Mouse (Mus musculus): ENCODE measurements around the gene Frk. TPM values are rescaled to one million over a fixed set of nuclear protein-coding genes. Genes with fewer than 3 reads are reported as not detected.
"Not testable (repeated sequence)": the region's sequence is repeated elsewhere in the genome, so short reads cannot be mapped to it uniquely, and the experiment has no call there.

Frk gene
- 11.1 and 11.2 TPM in 2 replicates for polyA plus RNA-seq (2014; fragmentation: Nextera tagmentation; extraction: Ambion mirVana)

GRCm38 (mm10) chr10:34483297-34484013 is at the start of gene Frk:
TSS of gene Frk (plus strand) at chr10:34483399.
- Histone ChIP-seq H3K36me3 (replicated peaks; ENCODE audit: control insufficient read depth, insufficient read depth, low read depth, low read length) (no peaks in the 10 kb centered on the region), H3K4me2 (ENCODE audit: low read depth, low read length) (peak within 1 kb of the TSS; percentile 53), H3K4me3 (ENCODE audit: low read depth, low read length) (peak within 1 kb of the TSS; percentile 37), H3K27me3 (ENCODE audit: control insufficient read depth, insufficient read depth, low read length) (no peaks in the 10 kb centered on the region), H3K27ac (replicated peaks; ENCODE audit: low read depth, low read length) (peak within 1 kb of the TSS; percentile 47; the same call in 1 of the 2 replicates), H3K4me1 (ENCODE audit: control insufficient read depth, insufficient read depth, low read length) (peaks cover 2% of the 10 kb centered on the region; the same call in 1 of the 2 replicates), H3K9ac (replicated peaks; ENCODE audit: low read length) (peak within 1 kb of the TSS; percentile 62), H3K9me3 (replicated peaks; ENCODE audit: control insufficient read depth, low read length) (no peaks in the 10 kb centered on the region)
- peak; percentile 44 for DNase-seq (ENCODE audit: low spot score)
- 24% methylated on average over 11 of the region's 11 CpGs for WGBS
- ATAC-seq (replicated peaks; ENCODE audit: insufficient number of reproducible peaks, low FRiP score, low TSS enrichment, low read depth), result peak; percentile 79

DNA sequence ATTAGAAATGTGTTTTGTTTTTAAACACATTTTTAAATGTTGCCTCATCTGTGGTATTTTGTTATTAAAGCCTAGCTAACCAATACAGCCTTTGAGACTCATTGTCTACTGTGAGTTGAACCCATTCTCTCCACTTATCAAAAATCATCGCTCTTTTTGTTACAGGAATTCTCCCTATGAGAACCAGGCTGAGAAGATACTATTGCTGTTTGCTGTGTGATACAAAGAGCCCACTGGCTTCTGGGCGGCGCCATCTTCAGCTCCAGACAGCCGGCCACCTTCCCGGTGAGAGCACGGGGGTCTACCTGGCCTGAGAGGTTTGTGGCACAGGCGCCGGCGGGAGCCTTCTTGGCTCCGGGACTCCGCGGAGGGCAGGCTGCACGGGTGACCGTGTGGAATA is 49.0 kb upstream of the Frk start:
- not testable (repeated sequence) for H3K27me3 ChIP-seq (ENCODE audit: control insufficient read depth, insufficient read depth, low read length); H3K9ac ChIP-seq (replicated peaks; ENCODE audit: low read length); H3K4me3 ChIP-seq (ENCODE audit: low read depth, low read length); ATAC-seq (replicated peaks; ENCODE audit: insufficient number of reproducible peaks, low FRiP score, low TSS enrichment, low read depth); H3K27ac ChIP-seq (replicated peaks; ENCODE audit: low read depth, low read length); H3K9me3 ChIP-seq (replicated peaks; ENCODE audit: control insufficient read depth, low read length); H3K4me2 ChIP-seq (ENCODE audit: low read depth, low read length); DNase-seq (ENCODE audit: low spot score); H3K36me3 ChIP-seq (replicated peaks; ENCODE audit: control insufficient read depth, insufficient read depth, low read depth, low read length); H3K4me1 ChIP-seq (ENCODE audit: control insufficient read depth, insufficient read depth, low read length)
- WGBS, result 98% methylated on average over 5 of the region's 14 CpGs

DNA sequence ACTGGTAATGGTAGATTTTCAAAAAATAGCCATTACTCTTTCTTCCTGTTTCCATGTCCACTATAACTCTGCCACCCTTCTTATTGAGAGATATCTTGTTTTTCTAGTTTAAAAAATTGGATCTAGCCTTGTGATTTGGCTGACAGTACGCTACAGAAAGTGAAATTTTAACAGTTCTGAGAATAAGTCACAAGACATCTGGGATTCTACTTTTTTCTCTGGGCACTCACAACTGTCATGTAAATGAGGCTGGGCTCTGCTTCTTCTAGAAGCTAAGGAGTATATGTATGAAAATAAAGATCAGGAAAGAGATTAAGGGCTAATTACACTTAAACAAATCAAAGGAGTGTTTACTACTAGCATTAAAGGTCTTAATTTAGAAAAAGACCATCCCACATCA is 33.7 kb upstream of the Frk start:
- ATAC-seq (replicated peaks; ENCODE audit: insufficient number of reproducible peaks, low FRiP score, low TSS enrichment, low read depth) (no peak), DNase-seq (ENCODE audit: low spot score) (no peak)
- H3K36me3 ChIP-seq (replicated peaks; ENCODE audit: control insufficient read depth, insufficient read depth, low read depth, low read length), result no peaks in the 10 kb centered on the region
- no peak overlapping the region for H3K4me3 ChIP-seq (ENCODE audit: low read depth, low read length)
- no peak overlapping the region for H3K9ac ChIP-seq (replicated peaks; ENCODE audit: low read length)
- no peak overlapping the region for H3K4me2 ChIP-seq (ENCODE audit: low read depth, low read length)
- H3K9me3 ChIP-seq (replicated peaks; ENCODE audit: control insufficient read depth, low read length), result no peaks in the 10 kb centered on the region
- H3K27ac ChIP-seq (replicated peaks; ENCODE audit: low read depth, low read length), result no peak overlapping the region
- WGBS, result 80% methylated on average over 1 of the region's 1 CpGs
- no peaks in the 10 kb centered on the region for H3K4me1 ChIP-seq (ENCODE audit: control insufficient read depth, insufficient read depth, low read length)
- no peaks in the 10 kb centered on the region for H3K27me3 ChIP-seq (ENCODE audit: control insufficient read depth, insufficient read depth, low read length)

DNA sequence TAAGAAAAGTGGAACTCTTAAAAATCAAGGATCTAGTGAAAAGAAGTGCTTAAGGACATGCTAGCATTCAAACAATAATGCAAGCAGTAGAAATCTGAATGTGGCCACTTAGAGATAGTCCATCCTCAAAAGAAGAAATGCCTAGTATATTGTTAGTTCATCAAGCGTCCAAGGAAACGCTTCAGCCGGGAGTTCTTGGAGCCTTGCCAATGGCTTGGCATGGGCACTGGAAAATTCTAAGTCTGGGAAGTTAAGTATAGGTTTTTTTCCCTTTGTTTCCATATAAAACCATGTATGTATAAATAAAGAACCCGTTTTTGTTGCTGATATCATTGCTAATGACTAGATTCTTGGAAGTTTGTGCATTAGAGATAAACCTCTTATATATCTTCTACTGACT is 21.7 kb upstream of the Frk start:
- 87% methylated on average over 4 of the region's 4 CpGs for WGBS
- no peaks in the 10 kb centered on the region for H3K9me3 ChIP-seq (replicated peaks; ENCODE audit: control insufficient read depth, low read length)
- H3K36me3 ChIP-seq (replicated peaks; ENCODE audit: control insufficient read depth, insufficient read depth, low read depth, low read length), result no peaks in the 10 kb centered on the region
- no peak overlapping the region for H3K4me3 ChIP-seq (ENCODE audit: low read depth, low read length)
- DNase-seq (ENCODE audit: low spot score) (no peak), ATAC-seq (replicated peaks; ENCODE audit: insufficient number of reproducible peaks, low FRiP score, low TSS enrichment, low read depth) (no peak)
- no peaks in the 10 kb centered on the region for H3K4me1 ChIP-seq (ENCODE audit: control insufficient read depth, insufficient read depth, low read length)
- H3K27ac ChIP-seq (replicated peaks; ENCODE audit: low read depth, low read length), result no peak overlapping the region
- H3K9ac ChIP-seq (replicated peaks; ENCODE audit: low read length), result no peak overlapping the region
- no peak overlapping the region for H3K4me2 ChIP-seq (ENCODE audit: low read depth, low read length)
- H3K27me3 ChIP-seq (ENCODE audit: control insufficient read depth, insufficient read depth, low read length), result no peaks in the 10 kb centered on the region

GRCm38 (mm10) chr10:34464321-34464720 is 18.9 kb upstream of the Frk start:
- no peaks in the 10 kb centered on the region for H3K36me3 ChIP-seq (replicated peaks; ENCODE audit: control insufficient read depth, insufficient read depth, low read depth, low read length)
- 90% methylated on average over 4 of the region's 4 CpGs for WGBS

GRCm38 (mm10) chr10:34469037-34469436 is 14.2 kb upstream of the Frk start:
- Histone ChIP-seq H3K9ac (replicated peaks; ENCODE audit: low read length) (no peak overlapping the region), H3K4me3 (ENCODE audit: low read depth, low read length) (no peak overlapping the region), H3K4me2 (ENCODE audit: low read depth, low read length) (no peak overlapping the region)

More at GRCm38 (mm10) chr10:34464321-34464720, 18.9 kb upstream of the Frk start:
- no peak for ATAC-seq (replicated peaks; ENCODE audit: insufficient number of reproducible peaks, low FRiP score, low TSS enrichment, low read depth)
- no peaks in the 10 kb centered on the region for H3K9me3 ChIP-seq (replicated peaks; ENCODE audit: control insufficient read depth, low read length)
- no peaks in the 10 kb centered on the region for H3K4me1 ChIP-seq (ENCODE audit: control insufficient read depth, insufficient read depth, low read length)
- no peak overlapping the region for H3K27ac ChIP-seq (replicated peaks; ENCODE audit: low read depth, low read length)
- H3K27me3 ChIP-seq (ENCODE audit: control insufficient read depth, insufficient read depth, low read length), result no peaks in the 10 kb centered on the region
- DNase-seq (ENCODE audit: low spot score), result no peak
- no peak overlapping the region for H3K4me2 ChIP-seq (ENCODE audit: low read depth, low read length)
- no peak overlapping the region for H3K9ac ChIP-seq (replicated peaks; ENCODE audit: low read length)
- H3K4me3 ChIP-seq (ENCODE audit: low read depth, low read length), result no peak overlapping the region

GRCm38 (mm10) chr10:34479942-34480455 is 3.2 kb upstream of the Frk start:
- no peaks in the 10 kb centered on the region for H3K36me3 ChIP-seq (replicated peaks; ENCODE audit: control insufficient read depth, insufficient read depth, low read depth, low read length)
- DNase-seq (ENCODE audit: low spot score) (no peak), ATAC-seq (replicated peaks; ENCODE audit: insufficient number of reproducible peaks, low FRiP score, low TSS enrichment, low read depth) (no peak)
- no peak overlapping the region for H3K4me3 ChIP-seq (ENCODE audit: low read depth, low read length)
- no peak overlapping the region for H3K9ac ChIP-seq (replicated peaks; ENCODE audit: low read length)
- H3K4me2 ChIP-seq (ENCODE audit: low read depth, low read length), result no peak overlapping the region
- H3K9me3 ChIP-seq (replicated peaks; ENCODE audit: control insufficient read depth, low read length), result no peaks in the 10 kb centered on the region
- peaks cover 2% of the 10 kb centered on the region; the same call in 1 of the 2 replicates for H3K4me1 ChIP-seq (ENCODE audit: control insufficient read depth, insufficient read depth, low read length)
- no peaks in the 10 kb centered on the region for H3K27me3 ChIP-seq (ENCODE audit: control insufficient read depth, insufficient read depth, low read length)
- H3K27ac ChIP-seq (replicated peaks; ENCODE audit: low read depth, low read length), result no peak overlapping the region
- 72% methylated on average over 4 of the region's 4 CpGs for WGBS

More at GRCm38 (mm10) chr10:34469037-34469436, 14.2 kb upstream of the Frk start:
- DNase-seq (ENCODE audit: low spot score) (no peak), ATAC-seq (replicated peaks; ENCODE audit: insufficient number of reproducible peaks, low FRiP score, low TSS enrichment, low read depth) (no peak)
- Histone ChIP-seq H3K27me3 (ENCODE audit: control insufficient read depth, insufficient read depth, low read length) (no peaks in the 10 kb centered on the region), H3K36me3 (replicated peaks; ENCODE audit: control insufficient read depth, insufficient read depth, low read depth, low read length) (no peaks in the 10 kb centered on the region), H3K4me1 (ENCODE audit: control insufficient read depth, insufficient read depth, low read length) (no peaks in the 10 kb centered on the region), H3K9me3 (replicated peaks; ENCODE audit: control insufficient read depth, low read length) (no peaks in the 10 kb centered on the region), H3K27ac (replicated peaks; ENCODE audit: low read depth, low read length) (no peak overlapping the region)
- 57% methylated on average over 2 of the region's 2 CpGs for WGBS

DNA sequence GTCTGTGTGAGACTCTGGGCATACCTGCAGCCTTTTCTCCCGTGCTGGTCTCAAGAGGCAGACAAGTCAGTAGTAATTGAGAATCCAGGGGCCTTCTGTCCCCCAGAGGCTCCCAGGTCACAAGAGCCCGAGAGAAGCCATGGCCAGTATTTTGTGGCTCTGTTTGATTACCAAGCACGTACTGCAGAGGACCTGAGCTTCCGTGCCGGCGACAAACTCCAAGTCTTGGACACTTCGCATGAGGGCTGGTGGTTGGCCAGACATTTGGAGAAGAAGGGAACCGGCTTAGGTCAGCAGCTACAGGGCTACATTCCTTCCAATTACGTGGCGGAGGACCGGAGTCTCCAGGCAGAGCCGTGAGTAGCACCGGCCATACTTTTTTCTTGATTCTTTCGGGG is 814 bp downstream of the Frk start:
- ATAC-seq (replicated peaks; ENCODE audit: insufficient number of reproducible peaks, low FRiP score, low TSS enrichment, low read depth) (peak; percentile 56; the same call in 1 of the 2 replicates), DNase-seq (ENCODE audit: low spot score) (peak; percentile 17)
- Histone ChIP-seq H3K4me2 (ENCODE audit: low read depth, low read length) (peak overlapping the region; percentile 53), H3K27me3 (ENCODE audit: control insufficient read depth, insufficient read depth, low read length) (no peaks in the 10 kb centered on the region), H3K9ac (replicated peaks; ENCODE audit: low read length) (peak overlapping the region; percentile 62), H3K27ac (replicated peaks; ENCODE audit: low read depth, low read length) (peak overlapping the region; percentile 47; the same call in 1 of the 2 replicates), H3K4me1 (ENCODE audit: control insufficient read depth, insufficient read depth, low read length) (peaks cover 2% of the 10 kb centered on the region; the same call in 1 of the 2 replicates), H3K4me3 (ENCODE audit: low read depth, low read length) (peak overlapping the region; percentile 37), H3K9me3 (replicated peaks; ENCODE audit: control insufficient read depth, low read length) (no peaks in the 10 kb centered on the region), H3K36me3 (replicated peaks; ENCODE audit: control insufficient read depth, insufficient read depth, low read depth, low read length) (no peaks in the 10 kb centered on the region)
- WGBS, result 57% methylated on average over 14 of the region's 14 CpGs
